Mouse (Mus musculus): ENCODE measurements around the gene Trip12. TPM values are rescaled to one million over a fixed set of nuclear protein-coding genes. Genes with fewer than 3 reads are reported as not detected.

Trip12 gene
- total RNA-seq, 2 experiments from 2014 or later: 182 to 184 TPM

Small RNA genes within 50 kb of the gene (microRNA-seq; reads per million reads assigned to microRNA genes)
- gene Mir5126: 2.2 to 3.4 reads per million in 2 experiments

Other genes with a start within 250 kb of the Trip12 start
- gene Dner, start 144.3 kb downstream of the Trip12 start, total RNA-seq (2021): 100 to 1,000 TPM; 119 to 123 TPM
- gene Fbxo36, start 675 bp downstream of the Trip12 start, total RNA-seq (2021): 1 to 10 TPM; 2.4 to 3.0 TPM
- 10 to 100 TPM; 15.2 to 20.0 TPM for gene Slc16a14, start 94.6 kb upstream of the Trip12 start, total RNA-seq (2021)